Mouse (Mus musculus): Measurements from ENCODE around the gene March2. TPM values are rescaled to one million over a fixed set of nuclear protein-coding genes. Genes with fewer than 3 reads are reported as not detected.

March2 gene
- polyA plus RNA-seq, 1 experiment from 2014 or later = 45.3 TPM

GRCm38 (mm10) chr17:33686760-33687159 is 31.7 kb downstream of the March2 start, which contains the start of gene Hnrnpm:
TSS of gene Hnrnpm (minus strand) at chr17:33686860.
- no peaks in the 10 kb centered on the region for H3K27me3 ChIP-seq (ENCODE audit: insufficient read depth, low read length)
- WGBS = 79% methylated on average over 1 of the region's 1 CpGs
- no peak for ATAC-seq (ENCODE audit: insufficient read depth)
- H3K36me3 ChIP-seq (ENCODE audit: insufficient read depth) = peaks cover 12% of the 10 kb centered on the region
- peak within 1 kb of the TSS; percentile 96 for H3K4me3 ChIP-seq (ENCODE audit: low read depth, low read length)
- H3K9me3 ChIP-seq (ENCODE audit: low read depth, low read length) = no peaks in the 10 kb centered on the region
- DNase-seq = no peak
- H3K27ac ChIP-seq (ENCODE audit: low read depth) = peak within 1 kb of the TSS; percentile 16; the same call in 1 of the 2 replicates
- no peak for TF ChIP-seq CTCF (IDR thresholded peaks at IDR 0.05; ENCODE audit: low read depth)
- H3K9ac ChIP-seq = peak within 1 kb of the TSS; percentile 99; the same call in 1 of the 2 replicates
- peak within 1 kb of the TSS; percentile 86 for H3K4me2 ChIP-seq
- H3K4me1 ChIP-seq (ENCODE audit: insufficient read depth) = peaks cover 16% of the 10 kb centered on the region

- WGBS = 0% methylated on average over 42 of the region's 42 CpGs
- peak overlapping the region; percentile 99 for H3K9ac ChIP-seq
- H3K36me3 ChIP-seq (ENCODE audit: insufficient read depth) = peaks cover 4% of the 10 kb centered on the region; the same call in 1 of the 2 replicates
- H3K4me3 ChIP-seq (ENCODE audit: low read depth, low read length) = peak overlapping the region; percentile 96
- no peaks in the 10 kb centered on the region for H3K27me3 ChIP-seq (ENCODE audit: insufficient read depth, low read length)
- no peaks in the 10 kb centered on the region for H3K9me3 ChIP-seq (ENCODE audit: low read depth, low read length)
- H3K4me1 ChIP-seq (ENCODE audit: insufficient read depth) = peaks cover 16% of the 10 kb centered on the region
- H3K27ac ChIP-seq (ENCODE audit: low read depth) = peak overlapping the region; percentile 95
- peak overlapping the region; percentile 86 for H3K4me2 ChIP-seq
- DNase-seq = peak; percentile 98
- peak; percentile 99 for ATAC-seq (ENCODE audit: insufficient read depth)
- TF ChIP-seq CTCF (IDR thresholded peaks at IDR 0.05; ENCODE audit: low read depth) = peak; percentile 16; the same call in 1 of the 2 replicates
Measured at GRCm38 (mm10) chr17:33685249-33685653, 33.2 kb downstream of the March2 start.

- H3K27ac ChIP-seq (ENCODE audit: low read depth) = peak overlapping the region; percentile 95
- peak overlapping the region; percentile 86 for H3K4me2 ChIP-seq
- DNase-seq (peak; percentile 79), ATAC-seq (ENCODE audit: insufficient read depth) (peak; percentile 85)
- peak overlapping the region; percentile 96 for H3K4me3 ChIP-seq (ENCODE audit: low read depth, low read length)
- peak; percentile 65 for TF ChIP-seq CTCF (IDR thresholded peaks at IDR 0.05; ENCODE audit: low read depth)
- H3K9me3 ChIP-seq (ENCODE audit: low read depth, low read length) = no peaks in the 10 kb centered on the region
- peak overlapping the region; percentile 99 for H3K9ac ChIP-seq
- no peaks in the 10 kb centered on the region for H3K27me3 ChIP-seq (ENCODE audit: insufficient read depth, low read length)
- peaks cover 4% of the 10 kb centered on the region; the same call in 1 of the 2 replicates for H3K36me3 ChIP-seq (ENCODE audit: insufficient read depth)
- WGBS = under 1% methylated on average over 44 of the region's 44 CpGs
- H3K4me1 ChIP-seq (ENCODE audit: insufficient read depth) = peaks cover 16% of the 10 kb centered on the region
Measured at GRCm38 (mm10) chr17:33684671-33685231, 33.7 kb downstream of the March2 start.

GRCm38 (mm10) chr17:33681767-33682166 is 36.7 kb downstream of the March2 start:
- peak overlapping the region; percentile 37 for H3K4me2 ChIP-seq
- H3K9ac ChIP-seq = no peak overlapping the region
- peaks cover 16% of the 10 kb centered on the region for H3K4me1 ChIP-seq (ENCODE audit: insufficient read depth)
- no peak for ATAC-seq (ENCODE audit: insufficient read depth)
- H3K9me3 ChIP-seq (ENCODE audit: low read depth, low read length) = no peaks in the 10 kb centered on the region
- H3K27me3 ChIP-seq (ENCODE audit: insufficient read depth, low read length) = no peaks in the 10 kb centered on the region
- H3K27ac ChIP-seq (ENCODE audit: low read depth) = no peak overlapping the region
- H3K36me3 ChIP-seq (ENCODE audit: insufficient read depth) = peaks cover 17% of the 10 kb centered on the region
- DNase-seq = no peak
- no peak for TF ChIP-seq CTCF (IDR thresholded peaks at IDR 0.05; ENCODE audit: low read depth)
- no peak overlapping the region for H3K4me3 ChIP-seq (ENCODE audit: low read depth, low read length)

- no peak overlapping the region for H3K27ac ChIP-seq (ENCODE audit: low read depth)
- H3K4me2 ChIP-seq = no peak overlapping the region
- ATAC-seq (ENCODE audit: insufficient read depth) (no peak), DNase-seq (no peak)
- peaks cover 30% of the 10 kb centered on the region for H3K36me3 ChIP-seq (ENCODE audit: insufficient read depth)
- no peak overlapping the region for H3K9ac ChIP-seq
- no peaks in the 10 kb centered on the region for H3K27me3 ChIP-seq (ENCODE audit: insufficient read depth, low read length)
- no peaks in the 10 kb centered on the region for H3K9me3 ChIP-seq (ENCODE audit: low read depth, low read length)
- no peak overlapping the region for H3K4me3 ChIP-seq (ENCODE audit: low read depth, low read length)
- peaks cover 16% of the 10 kb centered on the region for H3K4me1 ChIP-seq (ENCODE audit: insufficient read depth)
- TF ChIP-seq CTCF (IDR thresholded peaks at IDR 0.05; ENCODE audit: low read depth) = no peak
Measured at GRCm38 (mm10) chr17:33678771-33679170, 39.7 kb downstream of the March2 start.

- H3K36me3 ChIP-seq (ENCODE audit: insufficient read depth) = peaks cover 40% of the 10 kb centered on the region
- no peak overlapping the region for H3K9ac ChIP-seq
- no peak overlapping the region for H3K4me3 ChIP-seq (ENCODE audit: low read depth, low read length)
- no peaks in the 10 kb centered on the region for H3K9me3 ChIP-seq (ENCODE audit: low read depth, low read length)
- 85% methylated on average over 2 of the region's 2 CpGs for WGBS
- H3K27me3 ChIP-seq (ENCODE audit: insufficient read depth, low read length) = no peaks in the 10 kb centered on the region
- ATAC-seq (ENCODE audit: insufficient read depth) (no peak), DNase-seq (no peak)
- no peak for TF ChIP-seq CTCF (IDR thresholded peaks at IDR 0.05; ENCODE audit: low read depth)
- no peak overlapping the region for H3K4me2 ChIP-seq
- no peaks in the 10 kb centered on the region for H3K4me1 ChIP-seq (ENCODE audit: insufficient read depth)
- H3K27ac ChIP-seq (ENCODE audit: low read depth) = no peak overlapping the region
Measured at GRCm38 (mm10) chr17:33676086-33676485, 42.4 kb downstream of the March2 start.

GRCm38 (mm10) chr17:33675452-33675851 is 43.0 kb downstream of the March2 start:
- no peak overlapping the region for H3K4me3 ChIP-seq (ENCODE audit: low read depth, low read length)
- peak; percentile 64 for DNase-seq
- H3K27me3 ChIP-seq (ENCODE audit: insufficient read depth, low read length) = no peaks in the 10 kb centered on the region
- H3K36me3 ChIP-seq (ENCODE audit: insufficient read depth) = peaks cover 40% of the 10 kb centered on the region
- TF ChIP-seq CTCF (IDR thresholded peaks at IDR 0.05; ENCODE audit: low read depth) = no peak
- no peak for ATAC-seq (ENCODE audit: insufficient read depth)
- H3K4me2 ChIP-seq = no peak overlapping the region
- no peak overlapping the region for H3K9ac ChIP-seq
- H3K9me3 ChIP-seq (ENCODE audit: low read depth, low read length) = no peaks in the 10 kb centered on the region
- no peaks in the 10 kb centered on the region for H3K4me1 ChIP-seq (ENCODE audit: insufficient read depth)
- H3K27ac ChIP-seq (ENCODE audit: low read depth) = no peak overlapping the region
